Mouse (Mus musculus): ENCODE results near the gene F2r. TPM values are rescaled to one million over a fixed set of nuclear protein-coding genes. Genes with fewer than 3 reads are reported as not detected.
A peak's percentile ranks its signal among the peaks of the same experiment; 100 is the strongest.

The F2r gene
- polyA plus RNA-seq, 1 experiment from 2014 or later, result 62.5 TPM

DNA sequence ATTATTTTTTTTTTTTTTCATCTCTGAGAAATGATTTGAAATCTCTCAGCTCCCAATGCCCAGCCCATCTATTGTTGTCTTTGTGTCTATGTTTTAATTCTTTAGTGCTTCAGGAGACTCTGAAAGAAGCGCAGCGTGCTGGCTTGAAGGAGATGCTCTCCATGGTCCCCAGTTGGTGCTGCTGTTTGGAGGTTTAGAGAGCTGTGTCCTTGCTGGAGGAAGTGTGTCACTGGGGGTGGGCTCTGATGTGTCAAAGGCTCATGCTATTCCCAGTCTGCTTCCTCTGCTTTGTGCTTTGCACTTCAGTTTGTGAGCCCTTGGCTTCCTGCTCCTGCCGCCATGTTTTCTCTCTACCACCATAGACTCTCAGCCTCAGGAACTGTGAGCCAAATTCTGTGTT is 50.0 kb downstream of the F2r start:
- Histone ChIP-seq H3K27me3 (ENCODE audit: control insufficient read depth, insufficient read depth, low read length) (no peaks in the 10 kb centered on the region), H3K4me1 (ENCODE audit: control insufficient read depth, insufficient read depth, low read length) (no peaks in the 10 kb centered on the region), H3K4me2 (ENCODE audit: low read depth, low read length) (no peak overlapping the region), H3K36me3 (ENCODE audit: control insufficient read depth, insufficient read depth, low read length) (no peaks in the 10 kb centered on the region), H3K27ac (ENCODE audit: low read length) (no peak overlapping the region), H3K9me3 (replicated peaks; ENCODE audit: control insufficient read depth, low read length) (no peaks in the 10 kb centered on the region), H3K4me3 (replicated peaks; ENCODE audit: low read length) (no peak overlapping the region), H3K9ac (ENCODE audit: low read length) (no peak overlapping the region)
- 99% methylated on average over 3 of the region's 3 CpGs for WGBS
- ATAC-seq (ENCODE audit: insufficient read depth, low FRiP score), result no peak

DNA sequence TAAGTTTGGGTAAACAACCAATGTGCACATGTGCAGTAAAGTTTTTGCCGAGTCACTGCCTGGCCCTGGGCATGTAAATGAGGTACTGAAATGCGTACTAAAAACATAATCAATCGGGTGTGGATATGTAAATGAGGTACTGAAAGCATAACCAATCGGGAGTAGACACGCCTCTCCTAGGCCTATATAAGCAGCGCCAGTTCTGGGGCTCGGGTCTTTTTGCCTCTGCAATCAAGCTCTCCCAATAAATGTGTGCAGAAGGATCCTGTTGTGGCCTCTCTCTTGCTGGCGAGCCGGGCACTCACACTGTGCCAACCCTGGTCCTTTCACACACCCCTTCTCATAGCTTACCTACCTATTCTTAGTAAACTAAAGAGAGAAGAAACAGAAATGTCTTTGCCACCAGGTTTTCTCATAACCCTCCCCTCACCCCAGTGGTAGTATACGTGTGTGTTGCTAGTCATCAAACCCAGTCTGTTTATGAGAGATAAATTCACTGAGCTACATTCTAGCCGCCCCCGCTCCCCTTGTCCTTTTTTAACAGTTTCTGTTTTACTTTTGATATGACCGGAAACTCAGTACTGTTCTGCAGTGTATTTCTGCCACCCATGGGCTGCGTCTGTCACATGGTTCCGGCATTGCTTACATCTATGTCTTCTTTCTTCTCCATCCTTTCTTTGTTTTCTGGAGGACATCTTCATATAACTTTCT is 51.3 kb downstream of the F2r start:
- Histone ChIP-seq H3K36me3 (ENCODE audit: control insufficient read depth, insufficient read depth, low read length) (no peaks in the 10 kb centered on the region), H3K9ac (ENCODE audit: low read length) (no peak overlapping the region), H3K4me3 (replicated peaks; ENCODE audit: low read length) (no peak overlapping the region), H3K4me2 (ENCODE audit: low read depth, low read length) (no peak overlapping the region), H3K4me1 (ENCODE audit: control insufficient read depth, insufficient read depth, low read length) (no peaks in the 10 kb centered on the region), H3K27ac (ENCODE audit: low read length) (no peak overlapping the region), H3K9me3 (replicated peaks; ENCODE audit: control insufficient read depth, low read length) (no peaks in the 10 kb centered on the region), H3K27me3 (ENCODE audit: control insufficient read depth, insufficient read depth, low read length) (no peaks in the 10 kb centered on the region)
- ATAC-seq (ENCODE audit: insufficient read depth, low FRiP score), result no peak
- 94% methylated on average over 15 of the region's 15 CpGs for WGBS

DNA sequence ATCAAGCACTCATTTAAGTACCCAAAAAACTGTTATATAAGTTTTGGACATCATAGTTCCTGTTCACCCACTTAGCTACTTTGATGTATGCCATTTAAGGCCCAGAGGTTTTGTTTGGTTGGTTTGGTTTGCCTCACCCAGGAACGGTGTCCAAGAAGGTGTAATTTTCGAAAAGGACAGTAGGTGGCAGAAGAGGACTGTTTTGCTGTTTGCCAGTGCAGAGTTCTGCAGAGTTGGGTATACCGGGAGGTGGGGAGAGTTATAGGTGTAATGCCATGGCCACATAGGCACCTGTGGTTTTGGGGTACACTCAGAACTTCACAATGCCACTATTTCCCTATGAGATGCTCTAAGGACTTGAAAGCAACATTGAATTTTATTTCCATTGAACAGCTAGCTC is 54.6 kb downstream of the F2r start:
- 2% methylated on average over 3 of the region's 3 CpGs for whole genome bisulfite sequencing
- no peaks in the 10 kb centered on the region for H3K4me1 ChIP-seq (ENCODE audit: control insufficient read depth, insufficient read depth, low read length)
- H3K9ac ChIP-seq (ENCODE audit: low read length), result no peak overlapping the region
- ATAC-seq (ENCODE audit: insufficient read depth, low FRiP score), result peak; percentile 29; the same call in 1 of the 2 replicates
- no peaks in the 10 kb centered on the region for H3K27me3 ChIP-seq (ENCODE audit: control insufficient read depth, insufficient read depth, low read length)
- no peak overlapping the region for H3K27ac ChIP-seq (ENCODE audit: low read length)
- H3K36me3 ChIP-seq (ENCODE audit: control insufficient read depth, insufficient read depth, low read length), result no peaks in the 10 kb centered on the region
- no peak overlapping the region for H3K4me2 ChIP-seq (ENCODE audit: low read depth, low read length)
- H3K4me3 ChIP-seq (replicated peaks; ENCODE audit: low read length), result no peak overlapping the region
- no peaks in the 10 kb centered on the region for H3K9me3 ChIP-seq (replicated peaks; ENCODE audit: control insufficient read depth, low read length)

DNA sequence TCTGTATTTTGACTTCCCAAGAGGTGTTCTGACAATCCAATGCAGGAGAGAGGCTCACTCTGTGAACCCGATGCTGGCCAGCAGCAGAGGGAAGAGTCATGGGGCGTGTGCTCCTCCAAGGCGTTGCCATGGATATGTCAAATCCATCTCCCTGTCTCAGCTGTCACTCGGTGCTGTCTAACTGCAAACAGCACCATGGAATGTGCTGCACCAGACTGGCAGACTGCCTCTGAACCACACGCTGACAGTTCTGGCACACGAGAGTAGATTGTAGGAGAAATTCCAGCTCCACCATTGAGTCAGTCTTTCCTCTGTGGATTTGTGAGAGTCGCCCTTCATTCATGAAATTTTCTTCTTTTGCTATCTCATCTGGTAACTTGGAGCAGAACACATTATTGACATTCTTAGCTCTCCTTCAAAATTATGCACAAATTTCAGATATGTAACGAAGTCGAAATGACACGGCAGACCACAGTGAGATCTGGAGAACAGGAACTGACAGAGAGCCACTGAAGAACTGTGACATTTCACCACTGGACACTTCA is 55.1 kb downstream of the F2r start:
- H3K27me3 ChIP-seq (ENCODE audit: control insufficient read depth, insufficient read depth, low read length), result no peaks in the 10 kb centered on the region
- 54% methylated on average over 10 of the region's 10 CpGs for WGBS
- H3K9me3 ChIP-seq (replicated peaks; ENCODE audit: control insufficient read depth, low read length), result no peaks in the 10 kb centered on the region
- no peak overlapping the region for H3K4me3 ChIP-seq (replicated peaks; ENCODE audit: low read length)
- no peak overlapping the region for H3K4me2 ChIP-seq (ENCODE audit: low read depth, low read length)
- H3K36me3 ChIP-seq (ENCODE audit: control insufficient read depth, insufficient read depth, low read length), result no peaks in the 10 kb centered on the region
- H3K9ac ChIP-seq (ENCODE audit: low read length), result no peak overlapping the region
- ATAC-seq (ENCODE audit: insufficient read depth, low FRiP score), result no peak
- H3K4me1 ChIP-seq (ENCODE audit: control insufficient read depth, insufficient read depth, low read length), result no peaks in the 10 kb centered on the region
- H3K27ac ChIP-seq (ENCODE audit: low read length), result no peak overlapping the region

DNA sequence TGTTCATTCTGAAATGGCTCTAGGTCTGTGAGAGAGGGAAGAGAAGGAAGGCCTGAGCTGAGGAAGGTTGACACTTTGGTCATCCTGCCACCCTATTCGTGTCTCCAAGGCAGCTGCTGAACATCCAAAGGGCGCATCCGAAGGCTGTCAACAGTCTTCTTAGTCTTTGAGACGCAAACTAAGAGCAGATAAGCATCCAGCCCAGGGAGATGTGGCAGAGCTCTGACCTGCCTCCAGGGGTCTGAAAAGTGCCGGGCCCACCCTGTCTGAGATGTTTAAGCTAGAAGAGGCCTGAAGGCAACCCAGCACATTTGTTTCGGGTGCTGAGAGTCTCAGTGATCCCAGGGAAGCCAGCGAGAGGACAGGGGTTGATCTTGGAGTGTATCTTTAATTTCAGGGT is 61.0 kb downstream of the F2r start:
- Histone ChIP-seq H3K9ac (ENCODE audit: low read length) (no peak overlapping the region), H3K4me3 (replicated peaks; ENCODE audit: low read length) (no peak overlapping the region), H3K4me1 (ENCODE audit: control insufficient read depth, insufficient read depth, low read length) (no peaks in the 10 kb centered on the region), H3K9me3 (replicated peaks; ENCODE audit: control insufficient read depth, low read length) (no peaks in the 10 kb centered on the region), H3K4me2 (ENCODE audit: low read depth, low read length) (no peak overlapping the region), H3K27ac (ENCODE audit: low read length) (no peak overlapping the region), H3K27me3 (ENCODE audit: control insufficient read depth, insufficient read depth, low read length) (no peaks in the 10 kb centered on the region), H3K36me3 (ENCODE audit: control insufficient read depth, insufficient read depth, low read length) (no peaks in the 10 kb centered on the region)
- 80% methylated on average over 7 of the region's 7 CpGs for WGBS
- no peak for ATAC-seq (ENCODE audit: insufficient read depth, low FRiP score)

DNA sequence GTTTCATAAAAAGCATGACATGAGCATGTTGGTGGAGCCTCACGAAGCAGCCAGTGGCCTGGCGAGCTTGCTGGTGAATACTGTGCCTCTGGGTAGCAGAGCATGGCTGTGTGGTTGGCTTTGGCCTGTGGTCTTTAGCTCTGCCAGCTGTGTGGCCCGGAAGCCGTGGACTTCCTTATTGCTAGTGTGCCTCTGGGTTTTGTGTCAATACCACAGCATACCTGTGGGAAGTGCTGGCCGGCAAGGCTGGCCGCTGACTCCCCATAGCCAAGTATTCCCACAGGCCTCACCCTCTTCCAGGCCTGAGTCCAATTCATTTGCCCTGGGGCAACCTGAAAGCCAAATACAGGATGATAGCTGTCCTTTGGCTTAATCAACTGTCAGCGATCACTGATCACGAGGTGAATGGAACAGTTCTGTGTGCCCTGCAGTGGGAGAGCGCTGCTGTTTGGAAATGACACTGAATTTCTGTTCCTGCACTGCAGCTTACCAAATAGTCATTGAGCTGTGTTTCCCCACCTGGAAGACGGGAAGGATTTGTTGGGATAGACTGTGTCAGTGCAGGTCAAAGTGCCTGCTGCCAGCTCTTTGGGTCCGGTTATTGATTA is 64.3 kb downstream of the F2r start:
- ATAC-seq (ENCODE audit: insufficient read depth, low FRiP score), result peak; percentile 48; the same call in 1 of the 2 replicates

More for the DNA sequence above, 64.3 kb downstream of the F2r start:
- Histone ChIP-seq H3K4me1 (ENCODE audit: control insufficient read depth, insufficient read depth, low read length) (peaks cover 5% of the 10 kb centered on the region; the same call in 1 of the 2 replicates), H3K4me3 (replicated peaks; ENCODE audit: low read length) (no peak overlapping the region), H3K4me2 (ENCODE audit: low read depth, low read length) (no peak overlapping the region), H3K36me3 (ENCODE audit: control insufficient read depth, insufficient read depth, low read length) (no peaks in the 10 kb centered on the region), H3K9me3 (replicated peaks; ENCODE audit: control insufficient read depth, low read length) (no peaks in the 10 kb centered on the region), H3K27ac (ENCODE audit: low read length) (no peak overlapping the region), H3K9ac (ENCODE audit: low read length) (no peak overlapping the region), H3K27me3 (ENCODE audit: control insufficient read depth, insufficient read depth, low read length) (no peaks in the 10 kb centered on the region)
- WGBS, result 73% methylated on average over 11 of the region's 11 CpGs

Other genes starting within 250 kb of the F2r start
- gene Aggf1, start 243.1 kb downstream of the F2r start, polyA plus RNA-seq (2015; fragmentation: Nextera tagmentation; extraction: Ambion mirVana), result 21.6 and 23.5 TPM in 2 replicates
- 0.22 and 0.35 TPM in 2 replicates for gene Crhbp, start 173.6 kb downstream of the F2r start, polyA plus RNA-seq (2015; fragmentation: Nextera tagmentation; extraction: Ambion mirVana)
- 0.40 TPM in 1 of 2 replicates, not detected in the other for gene S100z, start 139.8 kb downstream of the F2r start, polyA plus RNA-seq (2015; fragmentation: Nextera tagmentation; extraction: Ambion mirVana)
- 14.9 and 17.7 TPM in 2 replicates for gene F2rl1, start 93.3 kb downstream of the F2r start, polyA plus RNA-seq (2015; fragmentation: Nextera tagmentation; extraction: Ambion mirVana)
- gene F2rl2, start 78.4 kb upstream of the F2r start, polyA plus RNA-seq (2015; fragmentation: Nextera tagmentation; extraction: Ambion mirVana), result 0.28 and 0.31 TPM in 2 replicates